Mouse (Mus musculus): ENCODE measurements around the gene Lactb.

DNA sequence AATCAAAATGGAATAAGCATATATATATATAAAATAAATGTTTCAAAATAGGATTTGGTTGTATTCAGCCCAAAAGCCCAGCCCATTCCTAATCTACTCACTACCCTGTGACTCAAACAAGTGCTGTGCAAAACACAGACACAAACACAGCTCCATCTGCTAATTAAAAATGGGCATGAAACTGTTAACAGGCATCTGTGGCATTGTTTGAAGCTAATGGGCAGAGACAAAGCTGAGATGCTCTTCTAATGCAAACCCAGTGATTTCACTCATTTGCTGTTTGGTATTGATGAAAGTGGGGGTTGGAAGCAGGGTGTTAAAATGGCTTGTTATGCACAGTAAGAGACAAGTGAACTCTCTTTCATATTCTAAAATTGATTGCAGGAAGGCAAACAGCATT lies 63.0 kb downstream of the Lactb start:
- no peak for TF ChIP-seq GATA1 (IDR thresholded peaks at IDR 0.05; ENCODE audit: low read length)
- TF ChIP-seq TAL1 (IDR thresholded peaks at IDR 0.05; ENCODE audit: low read length), result no peak
